Mouse (Mus musculus): ENCODE data around the gene Zfp664. TPM values are rescaled to one million over a fixed set of nuclear protein-coding genes. Genes with fewer than 3 reads are reported as not detected.

Zfp664 gene
- polyA plus RNA-seq, 1 experiment from 2014 or later, result 54.2 TPM

- H3K9ac ChIP-seq (ENCODE audit: low read length), result no peak overlapping the region
- no peaks in the 10 kb centered on the region for H3K4me1 ChIP-seq (ENCODE audit: control insufficient read depth, insufficient read depth, low read length)
- H3K4me2 ChIP-seq (ENCODE audit: low read depth, low read length), result no peak overlapping the region
- H3K27me3 ChIP-seq (ENCODE audit: control insufficient read depth, insufficient read depth, low read length), result no peaks in the 10 kb centered on the region
- no peaks in the 10 kb centered on the region for H3K36me3 ChIP-seq (ENCODE audit: control insufficient read depth, insufficient read depth)
- H3K9me3 ChIP-seq (replicated peaks; ENCODE audit: control insufficient read depth, low read length), result peaks cover 5% of the 10 kb centered on the region
- 73% methylated on average over 17 of the region's 17 CpGs for WGBS
- no peak for ATAC-seq (replicated peaks; ENCODE audit: extremely low read depth, insufficient read depth, low FRiP score)
- H3K4me3 ChIP-seq (ENCODE audit: low read length), result no peak overlapping the region
- no peak overlapping the region for H3K27ac ChIP-seq (ENCODE audit: low read length)
These were observed 88.8 kb downstream of the Zfp664 start for GRCm38 (mm10) chr5:124951333-124951732.

Other genes starting within 250 kb of the Zfp664 start
- gene Atp6v0a2, start 234.1 kb upstream of the Zfp664 start, polyA plus RNA-seq (2015; fragmentation: Nextera tagmentation; extraction: Ambion mirVana), result 32.3 and 33.4 TPM in 2 replicates
- gene Dnah10, start 137.6 kb upstream of the Zfp664 start, polyA plus RNA-seq (2015; fragmentation: Nextera tagmentation; extraction: Ambion mirVana), result 0.09 and 0.19 TPM in 2 replicates
- gene Ccdc92, start 267 bp upstream of the Zfp664 start, polyA plus RNA-seq (2015; fragmentation: Nextera tagmentation; extraction: Ambion mirVana), result 3.1 and 3.2 TPM in 2 replicates
- gene Rflna, start 140.5 kb downstream of the Zfp664 start, polyA plus RNA-seq (2015; fragmentation: Nextera tagmentation; extraction: Ambion mirVana), result 1.0 and 1.3 TPM in 2 replicates